Comparison of ENCODE assay signal across 13 mouse cellular contexts in genomic region chr4:63355877-63356665, GRCm38 (mm10). TPM values are rescaled to one million over a fixed set of nuclear protein-coding genes. Genes with fewer than 3 reads are reported as not detected.
DNase-seq lines count a peak whose midpoint lies in the region; ATAC-seq lines count a peak whose summit lies in the region.
"Had no signal": no experiment of that assay in that cellular context is flagged by ENCODE, and none has a peak within 500 bp of the region (broad histone marks: within the 10 kb centered on the region; RNA-seq: fewer than 3 reads in every experiment).

Orm3 (plus strand) TSS chr4:63356162.

- H3K27ac ChIP-seq in midbrain, embryonic 11.5 days (ENCODE audit: low read depth, low read length): no peak within 1 kb of the TSS
- H3K27ac ChIP-seq in midbrain, embryonic 13.5 days: no peak within 1 kb of the TSS
- no peak within 1 kb of the TSS for H3K27ac ChIP-seq in midbrain, embryonic 15.5 days

- no peak for ATAC-seq in midbrain, embryonic 11.5 days (ENCODE audit: low FRiP score)
- no peak for ATAC-seq in midbrain, embryonic 13.5 days
- ATAC-seq in midbrain, embryonic 15.5 days (replicated peaks): no peak
- ATAC-seq: midbrain, embryonic 16.5 days had no signal

- H3K36me3 ChIP-seq in midbrain, embryonic 11.5 days (ENCODE audit: control insufficient read depth, insufficient read depth, low read length): no peaks in the 10 kb centered on the region
- H3K36me3 ChIP-seq in midbrain, embryonic 13.5 days: no peaks in the 10 kb centered on the region
- no peaks in the 10 kb centered on the region for H3K36me3 ChIP-seq in midbrain, embryonic 15.5 days (replicated peaks)

- no peak within 1 kb of the TSS for H3K4me3 ChIP-seq in midbrain, embryonic 11.5 days (ENCODE audit: low read depth, low read length)
- no peak within 1 kb of the TSS for H3K4me3 ChIP-seq in midbrain, embryonic 13.5 days (replicated peaks)
- H3K4me3 ChIP-seq in midbrain, embryonic 15.5 days: no peak within 1 kb of the TSS

- intact Hi-C loops in heart, postnatal 14 days (cut with DNase I): no loop called here

- peak; percentile 77 for DNase-seq in midbrain, embryonic 11.5 days (ENCODE audit: low spot score, missing footprints)
- peak; percentile 52 for DNase-seq in adrenal gland, postnatal 25 days
- DNase-seq in heart, postnatal 14 days: peak; percentile 56 to 57
- peak; percentile 23 for DNase-seq in naive thymus-derived CD4-positive, alpha-beta T cell, adult 2 months (ENCODE audit: low read depth)
- DNase-seq in cerebellum, postnatal 36 days: no peak
- DNase-seq in gastrocnemius, adult 18-20 months (ENCODE audit: low spot score): no peak
- DNase-seq: cerebellum, postnatal 25 days; thymus, postnatal 14 days had no signal

- no peaks in the 10 kb centered on the region for H3K4me1 ChIP-seq in midbrain, embryonic 11.5 days (ENCODE audit: control insufficient read depth, insufficient read depth, low read length)
- 0 out of 2 replicates have a peak, but pooled peaks cover 4% of the 10 kb centered on the region for H3K4me1 ChIP-seq in midbrain, embryonic 13.5 days (replicated peaks)
- no peaks in the 10 kb centered on the region for H3K4me1 ChIP-seq in midbrain, embryonic 15.5 days

- H3K4me2 ChIP-seq in midbrain, embryonic 11.5 days: no peak within 1 kb of the TSS
- no peak within 1 kb of the TSS for H3K4me2 ChIP-seq in midbrain, embryonic 13.5 days (replicated peaks)
- no peak within 1 kb of the TSS for H3K4me2 ChIP-seq in midbrain, embryonic 15.5 days
- H3K4me2 ChIP-seq: liver, embryonic 11.5 days had no signal

- WGBS in midbrain, embryonic 11.5 days: 82% methylated on average over 4 of the region's 4 CpGs
- WGBS in midbrain, embryonic 13.5 days: 84% methylated on average over 4 of the region's 4 CpGs
- WGBS in midbrain, embryonic 15.5 days: 84% methylated on average over 4 of the region's 4 CpGs

- no peak within 1 kb of the TSS for H3K9ac ChIP-seq in midbrain, embryonic 11.5 days (ENCODE audit: low read length)
- H3K9ac ChIP-seq in midbrain, embryonic 13.5 days (replicated peaks): no peak within 1 kb of the TSS
- no peak within 1 kb of the TSS for H3K9ac ChIP-seq in midbrain, embryonic 15.5 days

- H3K27me3 ChIP-seq in midbrain, embryonic 11.5 days (ENCODE audit: control insufficient read depth, insufficient read depth, low read length): no peaks in the 10 kb centered on the region
- H3K27me3 ChIP-seq in midbrain, embryonic 13.5 days: no peaks in the 10 kb centered on the region
- no peaks in the 10 kb centered on the region for H3K27me3 ChIP-seq in midbrain, embryonic 15.5 days (replicated peaks)

- H3K9me3 ChIP-seq in midbrain, embryonic 11.5 days (ENCODE audit: control insufficient read depth, low read length): no peaks in the 10 kb centered on the region
- no peaks in the 10 kb centered on the region for H3K9me3 ChIP-seq in midbrain, embryonic 13.5 days
- no peaks in the 10 kb centered on the region for H3K9me3 ChIP-seq in midbrain, embryonic 15.5 days

RNA-seq across cellular contexts. Expression of gene Orm3, which starts in this region (rescaled TPM):
- not detected in 2 replicates for polyA plus RNA-seq in midbrain, embryonic 11.5 days (2014; fragmentation: Nextera tagmentation; extraction: Ambion mirVana)
- polyA plus RNA-seq in midbrain, embryonic 13.5 days (2015; fragmentation: Nextera tagmentation; extraction: Ambion mirVana): not detected in 2 replicates
- 9.9 and 10.4 TPM in 2 replicates for total RNA-seq in adrenal gland, postnatal 25 days (2021)
- 1 to 10 TPM in 1 of 2 experiments, under 1 TPM in 1; 0.49 to 1.4 TPM for total RNA-seq in heart, postnatal 14 days (2021)
- not detected in 2 replicates for polyA plus RNA-seq in midbrain, embryonic 15.5 days (2015; fragmentation: Nextera tagmentation; extraction: Ambion mirVana)
- total RNA-seq in gastrocnemius, adult 18-20 months (2021): not detected
- polyA plus RNA-seq: liver, embryonic 11.5 days; midbrain, embryonic 16.5 days; spleen, adult 2 months had no signal

Comparison
In these comparisons a context has a peak if more than half of its experiments do, and no peak if none do; other contexts are left out.
1. Peak in DNase-seq in midbrain, embryonic 11.5 days; RNA of the gene not detected or under 1 TPM.
2. DNase-seq: peak in adrenal gland, postnatal 25 days (single experiment), heart, postnatal 14 days (2 of 2) and naive thymus-derived CD4-positive, alpha-beta T cell, adult 2 months (single experiment); none in cerebellum, postnatal 36 days (0 of 2) and gastrocnemius, adult 18-20 months (single experiment).